8 mouse cellular contexts compared by ENCODE assay signal in genomic region chr6:148946881-148947405, GRCm38 (mm10). TPM values are rescaled to one million over a fixed set of nuclear protein-coding genes. Genes with fewer than 3 reads are reported as not detected.
DNase-seq lines count a peak whose midpoint lies in the region; ATAC-seq and TF ChIP-seq lines count a peak whose summit lies in the region.

No protein-coding gene starts in this region.

- H3K4me1 ChIP-seq in heart, embryonic 10.5 days = peaks cover 5% of the 10 kb centered on the region
- peaks cover 29% of the 10 kb centered on the region for H3K4me1 ChIP-seq in G1E (ENCODE audit: insufficient read depth, low read depth, low read length)
- peaks cover 6% of the 10 kb centered on the region; the same call in 1 of the 2 replicates for H3K4me1 ChIP-seq in heart, postnatal 0 days (ENCODE audit: control insufficient read depth, insufficient read depth)

- peak overlapping the region; percentile 81 for H3K4me3 ChIP-seq in heart, embryonic 10.5 days
- peak overlapping the region; percentile 95 for H3K4me3 ChIP-seq in G1E (ENCODE audit: low read depth, low read length)
- peak overlapping the region; percentile 90 for H3K4me3 ChIP-seq in heart, postnatal 0 days (ENCODE audit: low read depth, low read length)

- no peak for TF ChIP-seq EP300 in heart, postnatal 0 days (IDR thresholded peaks at IDR 0.05; ENCODE audit: low read depth)

- peak overlapping the region; percentile 99 for H3K4me2 ChIP-seq in heart, postnatal 0 days (ENCODE audit: low read depth, low read length)

- peaks cover 7% of the 10 kb centered on the region for H3K36me3 ChIP-seq in heart, embryonic 10.5 days
- peaks cover 12% of the 10 kb centered on the region for H3K36me3 ChIP-seq in G1E (replicated peaks)
- H3K36me3 ChIP-seq in heart, postnatal 0 days (replicated peaks; ENCODE audit: control insufficient read depth, insufficient read depth, low read length) = no peaks in the 10 kb centered on the region

- peak overlapping the region; percentile 92 for H3K9ac ChIP-seq in heart, postnatal 0 days (replicated peaks; ENCODE audit: low read depth, low read length)

- no peaks in the 10 kb centered on the region for H3K9me3 ChIP-seq in heart, embryonic 10.5 days
- H3K9me3 ChIP-seq in G1E (replicated peaks) = no peaks in the 10 kb centered on the region
- no peaks in the 10 kb centered on the region for H3K9me3 ChIP-seq in heart, postnatal 0 days (replicated peaks; ENCODE audit: control insufficient read depth, low read length)

- no peak for DNase-seq in heart, embryonic 10.5 days (ENCODE audit: low spot score)
- no peak for DNase-seq in heart, postnatal 25 days (ENCODE audit: low spot score)
- no peak for DNase-seq in G1E (ENCODE audit: low spot score)
- no peak for DNase-seq in heart, postnatal 0 days (ENCODE audit: low spot score)
- DNase-seq in lung, postnatal 36 days = peak; percentile 15
- no peak for DNase-seq in left cerebral cortex, adult 18-20 months (ENCODE audit: low spot score in 2 of 2)
- DNase-seq in ovary, postnatal 14 days (ENCODE audit: low spot score) = no peak
- no peak for DNase-seq in kidney, postnatal 14 days

- H3K27me3 ChIP-seq in heart, embryonic 10.5 days (ENCODE audit: insufficient read depth, poor library complexity, severe bottlenecking) = no peaks in the 10 kb centered on the region
- H3K27me3 ChIP-seq in G1E (ENCODE audit: insufficient read depth, low read length) = no peaks in the 10 kb centered on the region
- H3K27me3 ChIP-seq in heart, postnatal 0 days (ENCODE audit: control insufficient read depth, insufficient read depth, low read length) = no peaks in the 10 kb centered on the region

- 51% methylated on average over 11 of the region's 11 CpGs for WGBS in heart, embryonic 10.5 days
- 53% methylated on average over 11 of the region's 11 CpGs for WGBS in heart, postnatal 0 days

- no peak for TF ChIP-seq CTCF in G1E (IDR thresholded peaks at IDR 0.05; ENCODE audit: low read depth, low read length)
- no peak for TF ChIP-seq CTCF in heart, postnatal 0 days (IDR thresholded peaks at IDR 0.05; ENCODE audit: low read depth)

- ATAC-seq in G1E (ENCODE audit: extremely low read depth, insufficient number of reproducible peaks, low FRiP score, poor library complexity, severe bottlenecking) = no peak
- no peak for ATAC-seq in heart, postnatal 0 days (ENCODE audit: insufficient read depth, low read depth)

- H3K27ac ChIP-seq in heart, embryonic 10.5 days = peak overlapping the region; percentile 97
- peak overlapping the region; percentile 67; the same call in 1 of the 2 replicates for H3K27ac ChIP-seq in heart, postnatal 0 days (ENCODE audit: low read depth)

- intact Hi-C loops in heart, postnatal 25 days (cut with DNase I) = loop anchor here (5.0 kb wide), 1 partner anchor 155 kb away; the partner anchor contains the start of gene Dennd5b

RNA-seq across cellular contexts. Expression of gene Sinhcaf, which starts 0.7 kb away (rescaled TPM):
- polyA plus RNA-seq in heart, embryonic 10.5 days (2016; fragmentation: Nextera tagmentation; extraction: Ambion mirVana) = 131 and 171 TPM in 2 replicates
- total RNA-seq in heart, postnatal 25 days (2021) = 1 to 10 TPM; 4.9 to 5.7 TPM
- 79.4 and 86.5 TPM in 2 replicates for total RNA-seq in G1E (2014; fragmentation: Nextera tagmentation)
- total RNA-seq in G1E (2017) = 76.6 and 84.2 TPM in 2 replicates
- polyA plus RNA-seq in G1E (2012) = 45.6 and 84.5 TPM in 2 replicates
- 9.4 and 24.7 TPM in 2 replicates for total RNA-seq in heart, postnatal 0 days (2014; rRNA removed; ENCODE audit: low replicate concordance)
- 19.4 and 20.5 TPM in 2 replicates for polyA plus RNA-seq in heart, postnatal 0 days (2015; fragmentation: Nextera tagmentation; extraction: Ambion mirVana)
- total RNA-seq in left cerebral cortex, adult 18-20 months (2021) = 1 to 10 TPM; 1.9 to 2.1 TPM

RNA-seq across cellular contexts. Expression of gene Caprin2, which starts 50.9 kb away (rescaled TPM):
- 15.9 and 19.0 TPM in 2 replicates for polyA plus RNA-seq in heart, embryonic 10.5 days (2016; fragmentation: Nextera tagmentation; extraction: Ambion mirVana)
- 1 to 10 TPM; 4.5 to 5.7 TPM for total RNA-seq in heart, postnatal 25 days (2021)
- total RNA-seq in G1E (2014; fragmentation: Nextera tagmentation) = 25.3 and 38.2 TPM in 2 replicates
- total RNA-seq in G1E (2017) = 18.8 and 22.8 TPM in 2 replicates
- polyA plus RNA-seq in G1E (2012) = 2.2 and 3.1 TPM in 2 replicates
- 5.8 and 7.6 TPM in 2 replicates for total RNA-seq in heart, postnatal 0 days (2014; rRNA removed; ENCODE audit: low replicate concordance)
- 5.7 and 6.2 TPM in 2 replicates for polyA plus RNA-seq in heart, postnatal 0 days (2015; fragmentation: Nextera tagmentation; extraction: Ambion mirVana)
- 1 to 10 TPM; 7.1 to 9.0 TPM for total RNA-seq in left cerebral cortex, adult 18-20 months (2021)
